ENCODE assay signal across 7 mouse cellular contexts in the genomic region with DNA sequence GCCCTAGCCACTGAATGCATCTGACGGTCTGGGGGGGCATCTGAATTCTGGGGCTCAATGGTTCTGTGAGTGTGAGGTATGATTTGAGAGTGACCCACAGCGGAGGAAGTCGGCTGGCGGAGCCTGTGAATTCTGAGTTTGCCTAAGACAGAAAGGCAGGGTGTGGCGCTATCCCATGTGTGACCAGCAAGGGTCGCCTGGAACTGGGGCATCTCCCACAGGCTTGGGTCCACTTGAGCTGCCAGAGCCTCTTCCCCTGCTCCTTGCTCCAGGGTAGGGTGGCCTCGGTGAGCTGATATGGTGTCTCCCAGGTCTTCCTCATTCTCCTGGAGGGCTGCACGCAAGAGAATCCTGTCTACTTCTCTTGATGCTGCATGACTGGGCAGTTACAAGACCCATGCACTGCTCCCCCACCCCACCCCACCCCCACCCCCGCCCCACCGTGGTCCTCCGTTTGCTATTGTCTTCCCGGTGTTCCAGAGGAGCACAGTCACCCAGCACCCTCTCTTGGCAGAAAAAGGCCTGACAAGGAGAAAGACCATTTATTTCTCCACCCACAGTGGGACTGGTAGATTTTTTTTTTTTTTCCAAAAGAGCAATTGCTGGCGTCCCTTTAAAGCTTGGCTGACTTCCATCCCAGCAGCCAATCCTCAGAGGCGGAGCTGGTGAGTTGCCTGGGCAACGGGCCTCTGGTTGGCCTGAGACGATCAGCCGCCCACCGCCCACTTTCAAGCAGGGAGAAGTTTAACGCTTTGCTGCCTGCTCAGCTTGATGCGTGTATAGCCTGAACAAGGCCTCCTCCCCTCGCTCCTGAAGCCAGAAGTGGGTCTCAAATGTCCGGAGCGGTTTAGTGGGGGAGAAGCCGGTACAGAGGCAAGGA. TPM values are rescaled to one million over a fixed set of nuclear protein-coding genes. Genes with fewer than 3 reads are reported as not detected.
DNase-seq lines count a peak whose midpoint lies in the region; ATAC-seq lines count a peak whose summit lies in the region.

No protein-coding gene starts in this region.

- DNase-seq in adrenal gland, postnatal 25 days = peak; percentile 86
- DNase-seq in heart, embryonic 10.5 days (ENCODE audit: low spot score) = peak; percentile 95
- DNase-seq in kidney, adult 8-10 months = peak; percentile 70 to 79
- peak; percentile 92 for DNase-seq in limb, embryonic 11.5 days (ENCODE audit: low spot score)
- peak; percentile 98 for DNase-seq in midbrain, embryonic 14.5 days
- peak; percentile 80 for DNase-seq in splenic B cell, adult 2 months (ENCODE audit: low read depth, low spot score)

- peak overlapping the region; percentile 69; the same call in 1 of the 2 replicates for H3K27ac ChIP-seq in embryonic facial prominence, embryonic 12.5 days
- H3K27ac ChIP-seq in heart, embryonic 10.5 days = peak overlapping the region; percentile 74
- H3K27ac ChIP-seq in limb, embryonic 11.5 days (replicated peaks; ENCODE audit: low read depth, low read length) = peak overlapping the region; percentile 65; the same call in 1 of the 2 replicates
- H3K27ac ChIP-seq in midbrain, embryonic 14.5 days (replicated peaks; ENCODE audit: low read depth, low read length) = peak overlapping the region; percentile 93

- peak; percentile 69 for ATAC-seq in embryonic facial prominence, embryonic 12.5 days (ENCODE audit: insufficient number of reproducible peaks, insufficient read depth, low FRiP score, low TSS enrichment)
- peak; percentile 86; the same call in 1 of the 2 replicates for ATAC-seq in limb, embryonic 11.5 days (ENCODE audit: insufficient number of reproducible peaks, low FRiP score, low TSS enrichment, low read depth)
- peak; percentile 88 for ATAC-seq in midbrain, embryonic 14.5 days (ENCODE audit: low FRiP score, low TSS enrichment)

- peak overlapping the region; percentile 39; the same call in 1 of the 2 replicates for H3K9ac ChIP-seq in embryonic facial prominence, embryonic 12.5 days
- no peak overlapping the region; the same call in 1 of the 2 replicates for H3K9ac ChIP-seq in limb, embryonic 11.5 days (ENCODE audit: low read length)
- peak overlapping the region; percentile 47 for H3K9ac ChIP-seq in midbrain, embryonic 14.5 days (replicated peaks; ENCODE audit: low read length)

- H3K9me3 ChIP-seq in embryonic facial prominence, embryonic 12.5 days = no peaks in the 10 kb centered on the region
- no peaks in the 10 kb centered on the region for H3K9me3 ChIP-seq in heart, embryonic 10.5 days
- no peaks in the 10 kb centered on the region for H3K9me3 ChIP-seq in limb, embryonic 11.5 days (ENCODE audit: control insufficient read depth, low read length)
- H3K9me3 ChIP-seq in midbrain, embryonic 14.5 days (ENCODE audit: control insufficient read depth, low read length) = no peaks in the 10 kb centered on the region

- peak overlapping the region; percentile 37 for H3K4me3 ChIP-seq in embryonic facial prominence, embryonic 12.5 days
- peak overlapping the region; percentile 62 for H3K4me3 ChIP-seq in heart, embryonic 10.5 days
- peak overlapping the region; percentile 31 for H3K4me3 ChIP-seq in limb, embryonic 11.5 days (ENCODE audit: low read depth, low read length)
- peak overlapping the region; percentile 28 for H3K4me3 ChIP-seq in midbrain, embryonic 14.5 days (replicated peaks; ENCODE audit: low read depth, low read length)

- 1% methylated on average over 24 of the region's 24 CpGs for WGBS in embryonic facial prominence, embryonic 12.5 days
- 3% methylated on average over 24 of the region's 24 CpGs for WGBS in heart, embryonic 10.5 days
- 4% methylated on average over 24 of the region's 24 CpGs for WGBS in limb, embryonic 11.5 days
- under 1% methylated on average over 24 of the region's 24 CpGs for WGBS in midbrain, embryonic 14.5 days

- H3K27me3 ChIP-seq in embryonic facial prominence, embryonic 12.5 days = peaks cover 38% of the 10 kb centered on the region
- H3K27me3 ChIP-seq in heart, embryonic 10.5 days (ENCODE audit: insufficient read depth, poor library complexity, severe bottlenecking) = peaks cover 67% of the 10 kb centered on the region
- H3K27me3 ChIP-seq in limb, embryonic 11.5 days (ENCODE audit: control insufficient read depth, insufficient read depth, low read length) = peaks cover 25% of the 10 kb centered on the region
- H3K27me3 ChIP-seq in midbrain, embryonic 14.5 days (ENCODE audit: control insufficient read depth, insufficient read depth, low read length) = peaks cover 18% of the 10 kb centered on the region
- no peaks in the 10 kb centered on the region for H3K27me3 ChIP-seq in splenic B cell, adult 2 months (ENCODE audit: control insufficient read depth, insufficient read depth, low read length, poor library complexity, severe bottlenecking)

- peaks cover 18% of the 10 kb centered on the region for H3K4me1 ChIP-seq in embryonic facial prominence, embryonic 12.5 days
- H3K4me1 ChIP-seq in heart, embryonic 10.5 days = peaks cover 30% of the 10 kb centered on the region
- peaks cover 17% of the 10 kb centered on the region; the same call in 1 of the 2 replicates for H3K4me1 ChIP-seq in limb, embryonic 11.5 days (ENCODE audit: control insufficient read depth, insufficient read depth, low read length)
- peaks cover 17% of the 10 kb centered on the region for H3K4me1 ChIP-seq in midbrain, embryonic 14.5 days (ENCODE audit: control insufficient read depth, insufficient read depth, low read length)

- H3K4me2 ChIP-seq in embryonic facial prominence, embryonic 12.5 days (replicated peaks) = peak overlapping the region; percentile 59
- H3K4me2 ChIP-seq in limb, embryonic 11.5 days (ENCODE audit: low read depth, severe bottlenecking) = peak overlapping the region; percentile 51
- peak overlapping the region; percentile 55 for H3K4me2 ChIP-seq in midbrain, embryonic 14.5 days (ENCODE audit: low read length)

- H3K36me3 ChIP-seq in embryonic facial prominence, embryonic 12.5 days = no peaks in the 10 kb centered on the region
- no peaks in the 10 kb centered on the region for H3K36me3 ChIP-seq in heart, embryonic 10.5 days
- no peaks in the 10 kb centered on the region for H3K36me3 ChIP-seq in limb, embryonic 11.5 days (ENCODE audit: control insufficient read depth, insufficient read depth, low read length)
- peaks cover 28% of the 10 kb centered on the region for H3K36me3 ChIP-seq in midbrain, embryonic 14.5 days (ENCODE audit: control insufficient read depth, insufficient read depth, low read length)
- peaks cover 6% of the 10 kb centered on the region for H3K36me3 ChIP-seq in splenic B cell, adult 2 months (ENCODE audit: control insufficient read depth, insufficient read depth, low read length, poor library complexity, severe bottlenecking)

RNA-seq across cellular contexts. Expression of gene Rasal1, which starts 31.3 kb away (rescaled TPM):
- 19.6 and 20.0 TPM in 2 replicates for total RNA-seq in adrenal gland, postnatal 25 days (2021)
- 0.18 and 0.26 TPM in 2 replicates for polyA plus RNA-seq in embryonic facial prominence, embryonic 12.5 days (2016; fragmentation: Nextera tagmentation; extraction: Ambion mirVana)
- polyA plus RNA-seq in heart, embryonic 10.5 days (2016; fragmentation: Nextera tagmentation; extraction: Ambion mirVana) = 0.16 and 0.60 TPM in 2 replicates
- polyA plus RNA-seq in limb, embryonic 11.5 days (2014; fragmentation: Nextera tagmentation; extraction: Ambion mirVana) = 0.16 and 0.48 TPM in 2 replicates
- 0.84 and 1.3 TPM in 2 replicates for polyA plus RNA-seq in midbrain, embryonic 14.5 days (2014; fragmentation: Nextera tagmentation; extraction: Ambion mirVana)

RNA-seq across cellular contexts. Expression of gene Dtx1, which starts 31.8 kb away (rescaled TPM):
- 11.0 and 11.8 TPM in 2 replicates for total RNA-seq in adrenal gland, postnatal 25 days (2021)
- polyA plus RNA-seq in embryonic facial prominence, embryonic 12.5 days (2016; fragmentation: Nextera tagmentation; extraction: Ambion mirVana) = 8.9 and 9.1 TPM in 2 replicates
- polyA plus RNA-seq in heart, embryonic 10.5 days (2016; fragmentation: Nextera tagmentation; extraction: Ambion mirVana) = 0.28 and 0.41 TPM in 2 replicates
- 3.0 and 3.5 TPM in 2 replicates for polyA plus RNA-seq in limb, embryonic 11.5 days (2014; fragmentation: Nextera tagmentation; extraction: Ambion mirVana)
- 50.0 and 61.4 TPM in 2 replicates for polyA plus RNA-seq in midbrain, embryonic 14.5 days (2014; fragmentation: Nextera tagmentation; extraction: Ambion mirVana)

RNA-seq across cellular contexts. Expression of gene Cfap73, which starts 45.9 kb away (rescaled TPM):
- total RNA-seq in adrenal gland, postnatal 25 days (2021) = 2.8 and 3.1 TPM in 2 replicates
- polyA plus RNA-seq in embryonic facial prominence, embryonic 12.5 days (2016; fragmentation: Nextera tagmentation; extraction: Ambion mirVana) = not detected in 2 replicates
- 0.39 TPM in 1 of 2 replicates, not detected in the other for polyA plus RNA-seq in heart, embryonic 10.5 days (2016; fragmentation: Nextera tagmentation; extraction: Ambion mirVana)
- polyA plus RNA-seq in limb, embryonic 11.5 days (2014; fragmentation: Nextera tagmentation; extraction: Ambion mirVana) = not detected in 2 replicates
- 0.32 TPM in 1 of 2 replicates, not detected in the other for polyA plus RNA-seq in midbrain, embryonic 14.5 days (2014; fragmentation: Nextera tagmentation; extraction: Ambion mirVana)

Comparison
In these comparisons a context has a peak if more than half of its experiments do, and no peak if none do; other contexts are left out.
1. Peak in every context shown above with its lines: DNase-seq, ATAC-seq, H3K4me3 ChIP-seq and H3K27ac ChIP-seq.